Mouse (Mus musculus) midbrain, embryonic 13.5 days (tissue): ENCODE measurements around the gene Pdzk1ip1. TPM values are rescaled to one million over a fixed set of nuclear protein-coding genes. Genes with fewer than 3 reads are reported as not detected.
A peak's percentile ranks its signal among the peaks of the same experiment; 100 is the strongest.

Experiments used
- ATAC-seq: fragments of 200-750 bp; cut with Nextera tagmentation; 2 replicates; pipeline ENCODE4 v1.8.0; 2017; ENCODE audit warnings: mild to moderate bottlenecking, moderate TSS enrichment, moderate library complexity
- H3K27ac ChIP-seq: fragments of 300-500 bp; sonication (generic); 2 replicates; pipeline ENCODE4 v1.5.1; 2015; ENCODE audit warnings: inconsistent platforms, mild to moderate bottlenecking, moderate library complexity
- H3K27me3 ChIP-seq: fragments of 300-500 bp; sonication (generic); 2 replicates; pipeline ENCODE4 v1.6.1; 2015; ENCODE audit warnings: mild to moderate bottlenecking, inconsistent platforms
- H3K36me3 ChIP-seq: fragments of 300-500 bp; sonication (generic); 2 replicates; pipeline ENCODE4 v1.6.1; 2015; ENCODE audit warnings: mild to moderate bottlenecking, inconsistent platforms
- H3K4me1 ChIP-seq: fragments of 300-500 bp; sonication (generic); replicated peaks from 2 replicates; pipeline ENCODE4 v1.6.1; 2015; ENCODE audit warnings: inconsistent platforms
- H3K4me2 ChIP-seq: fragments of 300-500 bp; sonication (generic); replicated peaks from 2 replicates; pipeline ENCODE4 v1.6.1; 2015; ENCODE audit warnings: moderate library complexity, mild to moderate bottlenecking, inconsistent platforms
- H3K4me3 ChIP-seq: fragments of 300-500 bp; sonication (generic); replicated peaks from 2 replicates; pipeline ENCODE4 v1.5.1; 2015; ENCODE audit warnings: mild to moderate bottlenecking, inconsistent platforms
- H3K9ac ChIP-seq: fragments of 300-500 bp; sonication (generic); replicated peaks from 2 replicates; pipeline ENCODE4 v1.6.1; 2015; ENCODE audit warnings: mild to moderate bottlenecking, inconsistent platforms
- H3K9me3 ChIP-seq: fragments of 300-500 bp; sonication (generic); 2 replicates; pipeline ENCODE4 v1.6.1; 2016; ENCODE audit warnings: mild to moderate bottlenecking, inconsistent platforms
- whole genome bisulfite sequencing: fragments of 180-500 bp; shearing (Covaris S2); methylation state at CpG from one replicate; pipeline ENCODE4 v1.1.7; 2015; 5-methylcytosine and 5-hydroxymethylcytosine counted together
- polyA plus RNA-seq: library from polyadenylated mRNA; unstranded; fragments of >200 nt; fragmentation: Nextera tagmentation; extraction: Ambion mirVana; gene quantifications from 2 replicates; pipeline ENCODE4 v1.2.1, GENCODE M21; 2015

The Pdzk1ip1 gene
- polyA plus RNA-seq: 5.9 and 6.3 TPM in 2 replicates

DNA sequence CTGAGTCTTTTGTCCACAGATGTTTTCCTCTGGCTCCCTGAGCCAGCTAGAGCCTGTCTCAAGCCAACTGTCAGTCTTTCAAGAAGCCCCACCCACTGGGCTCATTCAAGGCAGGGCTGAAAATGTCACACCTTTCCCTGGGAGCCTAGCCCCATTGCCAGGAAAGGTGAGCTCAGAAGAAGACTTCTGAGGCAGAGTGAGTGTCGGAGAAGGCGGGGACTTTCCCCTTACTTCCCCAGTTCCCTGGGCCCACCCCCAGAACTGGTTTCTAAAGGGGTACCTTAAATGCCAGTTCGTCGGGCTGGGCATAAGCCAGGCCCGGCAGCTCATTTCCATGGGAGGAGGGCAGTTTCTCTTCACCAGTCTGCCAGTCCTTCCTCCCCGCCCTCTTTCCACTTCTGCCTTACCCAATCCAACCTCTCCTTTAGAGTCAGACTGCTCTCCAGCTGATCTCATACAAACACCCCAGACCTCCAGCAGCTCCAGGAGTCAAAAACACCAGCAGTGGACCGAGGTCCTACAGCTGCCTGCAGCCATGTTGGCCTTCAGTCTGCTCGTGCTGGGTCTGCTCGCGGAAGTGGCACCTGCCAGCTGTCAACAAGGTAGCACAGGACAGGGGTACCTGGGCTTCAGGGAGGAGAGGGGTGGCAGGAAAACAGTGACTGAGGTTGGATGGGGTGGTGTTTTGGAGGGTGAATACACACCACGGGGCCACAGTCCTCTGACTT is at the start of gene Pdzk1ip1:
Pdzk1ip1 (plus strand) TSS at position 98 of the 728 bp plus-strand sequence.
- WGBS: 32% methylated on average over 11 of the region's 11 CpGs
- no peak within 1 kb of the TSS for H3K4me2 ChIP-seq
- H3K4me1 ChIP-seq: no peaks in the 10 kb centered on the region
- no peak for ATAC-seq
- no peak within 1 kb of the TSS for H3K9ac ChIP-seq
- H3K9me3 ChIP-seq: no peaks in the 10 kb centered on the region
- no peaks in the 10 kb centered on the region for H3K36me3 ChIP-seq
- no peak within 1 kb of the TSS for H3K27ac ChIP-seq
- no peak within 1 kb of the TSS for H3K4me3 ChIP-seq
- H3K27me3 ChIP-seq: peaks cover 32% of the 10 kb centered on the region

DNA sequence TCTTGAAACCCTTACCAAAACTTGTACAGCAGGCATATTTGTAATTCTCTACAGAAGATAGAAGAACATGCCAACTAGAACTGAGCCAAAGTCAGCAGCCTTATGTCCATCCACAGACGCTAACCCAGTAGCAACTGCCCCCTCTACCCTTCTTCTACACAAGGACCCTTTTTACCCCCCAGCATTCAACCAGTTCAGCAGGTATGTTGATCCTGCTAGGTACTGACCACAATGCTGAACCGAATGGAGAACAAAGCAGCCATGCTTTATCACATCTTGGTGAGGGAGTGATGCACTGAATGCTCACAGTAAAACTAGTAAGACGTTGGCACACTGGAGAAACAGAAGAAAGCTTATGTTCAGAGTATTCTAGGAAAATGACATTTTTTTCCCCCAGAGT is 42.9 kb upstream of the Pdzk1ip1 start:
- no peak overlapping the region for H3K9ac ChIP-seq
- peaks cover 10% of the 10 kb centered on the region; the same call in 1 of the 2 replicates for H3K36me3 ChIP-seq
- H3K27me3 ChIP-seq: peaks cover 33% of the 10 kb centered on the region
- no peak overlapping the region for H3K4me3 ChIP-seq
- no peaks in the 10 kb centered on the region for H3K9me3 ChIP-seq
- H3K4me1 ChIP-seq: no peaks in the 10 kb centered on the region
- ATAC-seq: no peak
- H3K4me2 ChIP-seq: no peak overlapping the region
- WGBS: 85% methylated on average over 3 of the region's 3 CpGs
- H3K27ac ChIP-seq: no peak overlapping the region

DNA sequence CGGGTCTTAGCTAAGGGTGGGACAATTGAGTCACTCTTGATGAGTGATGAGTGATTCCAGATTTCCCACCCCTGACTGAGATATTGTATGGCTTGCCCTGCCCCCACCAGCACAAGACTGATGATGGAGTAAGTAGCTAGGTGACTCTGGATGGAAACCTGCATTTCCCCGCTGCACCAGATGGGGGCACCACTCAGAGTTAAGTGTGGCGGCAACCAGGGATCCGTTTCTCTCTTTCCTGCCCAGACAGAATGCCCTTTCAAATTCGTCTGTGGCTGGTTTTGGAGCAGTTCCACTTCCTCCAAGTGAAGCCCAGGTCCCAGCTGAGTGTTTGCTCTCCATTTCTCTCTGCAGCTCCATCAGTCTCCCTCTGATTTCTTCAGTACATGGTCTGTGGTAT is 40.8 kb upstream of the Pdzk1ip1 start:
- H3K4me2 ChIP-seq: no peak overlapping the region
- 4% methylated on average over 5 of the region's 5 CpGs for WGBS
- no peak overlapping the region for H3K9ac ChIP-seq
- 0 out of 2 replicates have a peak, but pooled peaks have one; percentile 20 for ATAC-seq
- H3K4me3 ChIP-seq: no peak overlapping the region
- no peaks in the 10 kb centered on the region for H3K9me3 ChIP-seq
- peaks cover 54% of the 10 kb centered on the region for H3K27me3 ChIP-seq
- no peak overlapping the region for H3K27ac ChIP-seq
- H3K36me3 ChIP-seq: no peaks in the 10 kb centered on the region
- H3K4me1 ChIP-seq: peaks cover 5% of the 10 kb centered on the region

GRCm38 (mm10) chr4:115048190-115048589 is 40.3 kb upstream of the Pdzk1ip1 start:
- 76% methylated on average over 8 of the region's 8 CpGs for WGBS
- Histone ChIP-seq H3K9ac (no peak overlapping the region), H3K27ac (no peak overlapping the region), H3K27me3 (peaks cover 58% of the 10 kb centered on the region), H3K9me3 (no peaks in the 10 kb centered on the region), H3K36me3 (no peaks in the 10 kb centered on the region), H3K4me3 (no peak overlapping the region), H3K4me2 (no peak overlapping the region), H3K4me1 (peaks cover 8% of the 10 kb centered on the region)
- ATAC-seq: no peak

GRCm38 (mm10) chr4:115051245-115051644 is 37.3 kb upstream of the Pdzk1ip1 start:
- Histone ChIP-seq H3K36me3 (no peaks in the 10 kb centered on the region), H3K9me3 (no peaks in the 10 kb centered on the region), H3K4me1 (peaks cover 10% of the 10 kb centered on the region), H3K9ac (no peak overlapping the region), H3K27ac (no peak overlapping the region), H3K27me3 (peaks cover 88% of the 10 kb centered on the region), H3K4me3 (no peak overlapping the region), H3K4me2 (no peak overlapping the region)
- no peak for ATAC-seq
- WGBS: 71% methylated on average over 5 of the region's 5 CpGs

DNA sequence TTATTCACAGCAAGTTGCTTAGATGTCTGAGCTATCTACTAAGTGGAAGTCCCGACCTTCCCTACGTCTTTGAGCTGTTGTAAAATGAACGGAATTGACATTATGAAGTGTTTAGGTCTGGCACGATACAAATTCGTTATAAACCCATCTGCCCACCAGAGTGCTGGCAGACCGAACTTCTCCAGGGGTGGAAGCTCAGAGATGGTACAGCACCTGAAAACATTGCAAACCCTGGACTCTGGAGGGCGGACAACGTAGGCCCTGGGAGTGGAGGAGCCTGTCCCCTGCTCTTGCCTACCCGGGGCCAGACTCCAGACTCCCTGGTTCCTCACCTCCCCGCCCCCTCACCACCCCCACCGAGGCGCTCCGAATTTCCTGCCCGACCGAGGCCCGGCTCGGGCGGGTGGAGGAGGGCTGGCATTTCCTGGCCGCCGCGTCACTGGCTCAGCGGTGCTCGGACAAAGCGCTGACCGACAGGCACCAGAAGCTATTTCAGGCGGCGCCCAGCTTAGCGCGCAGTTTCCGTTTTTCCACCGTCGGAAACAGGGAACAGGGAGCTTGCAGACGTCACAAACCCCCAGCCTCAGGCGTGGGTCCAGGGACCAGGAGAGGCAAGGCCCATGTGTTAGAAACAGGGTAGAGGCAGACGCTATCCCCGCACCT is 36.0 kb upstream of the Pdzk1ip1 start:
- H3K27me3 ChIP-seq: peaks cover 92% of the 10 kb centered on the region
- peaks cover 20% of the 10 kb centered on the region for H3K4me1 ChIP-seq
- WGBS: under 1% methylated on average over 36 of the region's 36 CpGs
- H3K9ac ChIP-seq: no peak overlapping the region
- ATAC-seq: peak; percentile 15; the same call in 1 of the 2 replicates
- H3K27ac ChIP-seq: no peak overlapping the region; the same call in 1 of the 2 replicates
- no peaks in the 10 kb centered on the region for H3K36me3 ChIP-seq
- peak overlapping the region; percentile 46 for H3K4me2 ChIP-seq
- peak overlapping the region; percentile 25 for H3K4me3 ChIP-seq
- H3K9me3 ChIP-seq: no peaks in the 10 kb centered on the region

- Histone ChIP-seq H3K27me3 (peaks cover 88% of the 10 kb centered on the region), H3K36me3 (no peaks in the 10 kb centered on the region), H3K9me3 (no peaks in the 10 kb centered on the region), H3K9ac (no peak overlapping the region), H3K4me3 (no peak overlapping the region), H3K4me2 (no peak overlapping the region), H3K4me1 (peaks cover 20% of the 10 kb centered on the region), H3K27ac (no peak overlapping the region)
- ATAC-seq: no peak
- WGBS: 10% methylated on average over 2 of the region's 2 CpGs
Measured at GRCm38 (mm10) chr4:115055044-115055443, 33.5 kb upstream of the Pdzk1ip1 start.

DNA sequence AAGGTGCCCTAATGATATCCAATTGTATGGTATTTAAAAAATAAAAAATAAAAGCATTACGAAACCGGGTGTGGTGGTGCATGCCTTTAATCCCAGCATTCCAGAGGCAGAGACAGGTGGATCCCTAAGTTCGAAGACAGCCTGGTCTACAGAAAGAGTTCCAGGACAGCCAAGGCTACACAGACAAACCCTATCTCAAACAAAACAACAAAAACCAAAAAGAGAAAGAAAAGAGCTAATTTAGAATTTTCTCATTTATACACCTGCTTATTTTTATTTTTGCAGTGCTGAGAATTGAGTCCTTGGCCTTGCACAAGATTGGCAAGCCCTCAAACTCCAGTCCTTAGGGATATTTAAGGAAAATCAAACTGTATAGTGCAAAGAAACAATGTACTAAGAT is 32.8 kb upstream of the Pdzk1ip1 start:
- Histone ChIP-seq H3K9ac (no peak overlapping the region), H3K27me3 (peaks cover 88% of the 10 kb centered on the region), H3K27ac (peak overlapping the region; percentile 93), H3K9me3 (no peaks in the 10 kb centered on the region), H3K4me3 (peak overlapping the region; percentile 40), H3K36me3 (no peaks in the 10 kb centered on the region), H3K4me1 (peaks cover 20% of the 10 kb centered on the region), H3K4me2 (peak overlapping the region; percentile 92)
- 18% methylated on average over 3 of the region's 3 CpGs for WGBS
- ATAC-seq: no peak

GRCm38 (mm10) chr4:115056371-115056920 is 32.1 kb upstream of the Pdzk1ip1 start, which contains the start of gene Tal1:
Tal1 (plus strand) TSS chr4:115056426.
- Histone ChIP-seq H3K9ac (peak within 1 kb of the TSS; percentile 66), H3K27ac (peak within 1 kb of the TSS; percentile 93), H3K4me2 (peak within 1 kb of the TSS; percentile 92), H3K4me1 (peaks cover 20% of the 10 kb centered on the region), H3K4me3 (peak within 1 kb of the TSS; percentile 40), H3K36me3 (no peaks in the 10 kb centered on the region), H3K27me3 (peaks cover 88% of the 10 kb centered on the region), H3K9me3 (no peaks in the 10 kb centered on the region)
- peak; percentile 71 for ATAC-seq
- WGBS: under 1% methylated on average over 60 of the region's 60 CpGs

GRCm38 (mm10) chr4:115056921-115057673 is 31.4 kb upstream of the Pdzk1ip1 start:
- H3K4me2 ChIP-seq: peak overlapping the region; percentile 92
- peak overlapping the region; percentile 40 for H3K4me3 ChIP-seq
- peak overlapping the region; percentile 93 for H3K27ac ChIP-seq
- no peaks in the 10 kb centered on the region for H3K36me3 ChIP-seq
- peaks cover 20% of the 10 kb centered on the region for H3K4me1 ChIP-seq
- peaks cover 88% of the 10 kb centered on the region for H3K27me3 ChIP-seq
- ATAC-seq: peak; percentile 83
- H3K9ac ChIP-seq: peak overlapping the region; percentile 66
- under 1% methylated on average over 48 of the region's 48 CpGs for WGBS
- H3K9me3 ChIP-seq: no peaks in the 10 kb centered on the region

GRCm38 (mm10) chr4:115057674-115058316 is 30.7 kb upstream of the Pdzk1ip1 start:
- Histone ChIP-seq H3K27ac (peak overlapping the region; percentile 93), H3K27me3 (peaks cover 88% of the 10 kb centered on the region), H3K36me3 (no peaks in the 10 kb centered on the region), H3K4me3 (peak overlapping the region; percentile 40), H3K9ac (peak overlapping the region; percentile 66), H3K4me1 (peaks cover 21% of the 10 kb centered on the region), H3K4me2 (peak overlapping the region; percentile 92), H3K9me3 (no peaks in the 10 kb centered on the region)
- peak; percentile 49 for ATAC-seq
- WGBS: under 1% methylated on average over 33 of the region's 33 CpGs
